Mouse (Mus musculus) thymus, postnatal 10 days (tissue): ENCODE measurements around the gene Strn4.
A peak's percentile ranks its signal among the peaks of the same experiment; 100 is the strongest.

Experiments
- DNase-seq, 2 experiments: peaks; one replicate each; pipeline ENCODE4 v3.0.0; 2021; ENCODE audit warnings: low spot score in 2 of 2

The Strn4 gene

DNA sequence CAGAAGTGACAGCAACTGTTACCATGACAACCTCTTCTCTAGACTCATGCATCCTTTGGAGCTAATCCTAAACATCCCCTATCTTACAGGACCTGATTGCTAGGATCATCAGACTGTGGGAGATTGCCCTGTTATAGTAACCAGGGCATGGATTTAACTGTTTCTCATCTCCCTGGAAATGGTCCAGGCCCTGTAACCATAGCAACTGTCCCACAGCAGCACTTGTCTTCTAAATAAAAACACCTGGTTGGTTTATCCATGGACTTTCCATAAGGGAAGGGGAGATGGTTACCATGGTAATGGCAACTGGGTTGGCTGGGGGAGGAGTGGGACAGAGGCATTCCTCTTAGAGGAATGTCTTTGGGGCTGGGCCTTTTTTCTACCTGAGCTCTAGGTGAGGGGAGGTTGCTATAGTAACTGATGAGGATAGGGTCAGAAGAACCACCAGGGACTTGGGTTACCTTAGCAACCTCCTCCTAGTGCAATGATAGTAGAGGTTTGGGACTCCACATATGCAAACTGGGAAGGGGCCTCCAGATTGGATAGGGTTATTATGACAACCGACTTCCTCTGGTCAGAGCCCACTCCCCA lies at the start of gene Strn4:
Gene Strn4 (plus strand): TSS at position 539 of the 591 bp plus-strand sequence.
- DNase-seq, result no peak

DNA sequence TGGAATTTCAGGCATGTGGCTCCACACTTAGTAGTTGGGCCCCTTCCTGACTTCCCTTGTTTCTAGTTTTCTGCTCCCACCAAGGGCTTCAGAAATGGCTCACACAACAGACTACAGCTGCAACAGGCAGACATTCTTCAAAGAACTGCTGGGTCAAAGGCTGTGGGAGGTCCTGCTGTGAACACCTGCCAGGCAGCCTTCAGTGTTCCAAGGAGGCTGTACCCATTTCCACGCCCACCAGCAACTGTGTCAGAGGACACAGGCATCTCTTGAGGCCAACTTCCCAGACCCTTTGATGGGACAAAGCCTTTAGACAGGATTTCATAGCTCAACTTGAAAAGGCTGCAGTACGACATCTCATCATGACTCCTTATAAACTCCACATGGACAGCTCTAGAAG lies 49.2 kb upstream of the Strn4 start:
- DNase-seq, result peak; percentile 67 to 74

DNA sequence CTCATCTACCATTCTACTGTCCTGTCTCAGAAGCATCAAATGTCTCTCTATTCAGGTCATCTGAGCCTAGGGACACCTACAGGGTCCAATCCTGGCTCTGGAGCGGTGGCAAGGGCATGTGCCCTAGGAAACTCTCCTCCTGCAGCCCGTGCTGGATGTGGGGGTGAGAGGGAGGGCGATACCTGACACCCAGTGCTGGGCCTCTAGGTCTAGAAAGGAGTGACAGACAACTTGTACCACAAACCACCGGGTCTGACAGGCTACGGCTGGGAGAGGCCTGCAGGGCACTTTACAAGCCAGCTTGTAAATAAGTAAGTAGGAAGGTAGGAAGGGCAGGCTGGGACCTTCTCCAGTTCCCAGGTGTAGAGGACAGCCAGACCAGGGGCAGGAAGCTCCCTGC lies 39.8 kb upstream of the Strn4 start:
- no peak for DNase-seq

DNA sequence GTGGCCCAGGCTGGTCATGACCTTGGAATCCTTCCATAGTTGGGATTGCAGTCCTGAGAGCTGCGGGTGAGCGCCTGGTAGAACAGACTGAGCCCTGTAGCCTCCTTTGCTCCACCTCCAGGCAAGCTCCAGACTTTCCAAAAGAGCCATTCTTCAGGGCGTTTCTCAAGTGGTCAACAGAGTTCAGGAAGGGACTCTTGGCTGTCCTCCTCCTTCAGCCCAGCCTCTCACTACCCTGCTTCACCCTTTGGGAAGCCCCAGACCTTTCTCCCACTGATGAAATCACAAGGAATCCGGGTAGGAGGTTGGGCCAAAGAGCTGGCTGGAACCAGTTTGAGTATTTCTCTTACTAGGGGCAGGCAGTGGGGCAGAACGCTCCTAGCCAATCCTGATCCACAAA lies 35.6 kb upstream of the Strn4 start:
- no peak for DNase-seq

DNA sequence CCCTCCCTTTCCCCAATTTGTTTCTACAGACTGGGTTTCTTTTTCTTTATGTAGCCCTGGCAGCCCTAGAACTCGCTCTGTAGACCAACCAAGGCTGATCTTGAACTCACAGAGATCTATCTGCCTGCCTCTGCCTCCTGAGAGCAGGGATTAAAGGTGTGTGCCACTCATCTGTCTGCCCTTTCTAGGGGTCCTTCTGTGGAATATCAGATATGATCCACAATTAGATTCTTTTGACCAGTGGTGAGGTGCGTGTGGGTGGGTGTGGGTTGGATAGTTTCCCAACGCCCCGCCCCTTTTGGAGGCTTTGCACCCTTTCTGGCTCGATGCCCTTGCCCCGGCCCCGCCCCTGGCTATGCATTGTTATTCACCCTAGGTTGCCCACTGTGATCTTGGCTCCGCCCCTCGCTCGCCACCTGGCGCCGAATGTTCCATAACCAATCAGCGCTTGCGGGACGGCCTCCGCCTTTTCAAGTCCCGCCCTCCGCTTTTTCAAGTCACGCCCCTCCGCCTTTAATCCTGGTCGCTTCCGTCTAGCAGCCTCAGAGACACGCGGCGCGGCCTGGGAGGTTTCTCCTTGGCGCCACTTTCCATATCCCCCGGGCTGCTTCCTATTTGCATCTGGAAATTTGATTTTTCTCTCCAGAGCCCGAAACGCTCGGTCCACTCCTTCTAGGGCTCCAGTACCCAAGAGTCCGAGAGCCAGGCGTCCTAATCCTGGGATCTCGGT lies 34.7 kb upstream of the Strn4 start, which contains the start of gene Slc1a5:
Gene Slc1a5 (plus strand): TSS at position 516 of the 730 bp plus-strand sequence.
- DNase-seq, result peak; percentile 95 to 96

DNA sequence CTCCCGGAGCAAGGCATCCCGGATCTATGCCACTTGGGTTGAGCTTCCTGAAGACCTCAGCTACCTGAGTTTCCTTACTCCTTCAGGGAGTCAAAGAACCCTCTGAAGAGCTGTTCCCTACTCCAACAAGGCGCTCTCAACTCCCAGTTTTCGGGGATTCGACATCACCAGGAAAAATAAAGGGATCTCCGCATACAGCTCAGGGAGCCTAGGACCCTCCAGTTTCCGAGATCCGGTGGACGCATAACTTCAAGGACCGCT lies 34.2 kb upstream of the Strn4 start:
- no peak for DNase-seq

DNA sequence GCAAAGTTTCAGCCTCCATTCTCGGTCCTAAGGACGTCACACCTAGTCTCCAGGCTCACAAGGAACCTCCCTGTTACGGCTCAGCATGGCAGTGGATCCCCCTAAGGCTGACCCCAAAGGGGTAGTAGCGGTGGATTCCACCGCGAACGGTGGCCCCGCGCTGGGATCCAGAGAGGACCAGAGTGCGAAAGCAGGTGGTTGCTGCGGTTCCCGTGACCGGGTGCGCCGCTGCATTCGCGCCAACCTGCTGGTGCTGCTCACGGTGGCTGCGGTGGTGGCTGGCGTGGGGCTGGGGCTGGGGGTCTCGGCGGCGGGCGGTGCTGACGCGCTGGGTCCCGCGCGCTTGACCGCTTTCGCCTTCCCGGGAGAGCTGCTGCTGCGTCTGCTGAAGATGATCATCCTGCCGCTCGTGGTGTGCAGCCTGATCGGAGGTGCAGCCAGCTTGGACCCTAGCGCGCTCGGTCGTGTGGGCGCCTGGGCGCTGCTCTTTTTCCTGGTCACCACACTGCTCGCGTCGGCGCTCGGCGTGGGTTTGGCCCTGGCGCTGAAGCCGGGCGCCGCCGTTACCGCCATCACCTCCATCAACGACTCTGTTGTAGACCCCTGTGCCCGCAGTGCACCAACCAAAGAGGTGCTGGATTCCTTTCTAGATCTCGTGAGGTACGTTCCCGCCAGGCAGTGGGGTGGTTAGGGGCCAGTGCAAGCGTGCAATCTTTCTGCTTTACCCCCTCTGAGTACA lies 33.7 kb upstream of the Strn4 start:
- DNase-seq, result peak; percentile 32 to 42

DNA sequence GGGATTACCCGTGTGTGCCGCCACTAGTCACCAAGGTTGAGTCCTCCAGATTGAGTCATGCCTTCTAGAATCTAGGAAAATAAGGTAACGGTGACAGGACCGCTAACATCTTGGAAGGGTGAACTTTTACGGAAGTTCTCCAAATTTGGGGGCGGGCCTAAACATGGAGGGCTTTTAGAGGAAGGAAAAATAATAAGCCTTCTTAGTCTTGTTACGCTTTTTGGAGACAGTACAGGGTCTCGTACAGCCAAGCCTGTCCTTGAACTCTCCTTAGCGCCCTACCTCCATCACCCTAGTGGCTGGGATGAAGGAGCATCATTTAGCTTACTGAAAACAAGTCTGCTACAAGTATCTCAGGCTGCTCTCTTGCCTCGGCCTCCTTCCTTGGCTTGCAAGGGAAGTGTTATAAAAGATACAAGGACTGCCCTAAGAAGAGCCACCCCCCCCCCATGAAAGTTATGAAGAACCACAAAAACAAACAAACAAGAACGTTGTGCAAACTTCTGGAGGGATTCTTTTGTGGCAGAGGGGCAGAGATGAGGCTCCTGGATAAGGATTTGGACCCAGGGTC lies 33.0 kb upstream of the Strn4 start:
- no peak for DNase-seq

DNA sequence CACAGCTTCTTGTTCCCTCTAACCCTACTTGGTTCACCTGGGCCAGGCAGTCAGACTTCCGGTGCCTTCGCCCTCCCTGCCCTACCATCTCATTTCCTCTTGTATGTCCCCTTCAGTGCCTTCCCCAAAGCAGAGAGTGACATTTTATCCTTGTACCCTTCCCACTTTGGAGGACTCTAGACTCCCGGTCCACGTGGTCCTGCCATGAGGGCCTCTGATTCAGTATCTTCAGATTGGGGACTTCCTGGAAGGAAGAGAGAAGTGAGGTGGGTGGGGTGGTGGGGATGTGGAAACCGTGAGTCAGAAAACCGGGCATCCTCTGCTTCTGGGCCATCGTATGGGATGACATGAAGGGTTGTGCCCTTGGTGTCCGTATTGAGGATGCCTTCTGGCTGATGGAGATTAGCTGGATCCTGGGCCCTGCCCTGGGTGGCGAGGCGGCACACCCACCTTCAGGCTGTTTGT lies 32.4 kb upstream of the Strn4 start:
- DNase-seq, result peak; percentile 37 to 41

DNA sequence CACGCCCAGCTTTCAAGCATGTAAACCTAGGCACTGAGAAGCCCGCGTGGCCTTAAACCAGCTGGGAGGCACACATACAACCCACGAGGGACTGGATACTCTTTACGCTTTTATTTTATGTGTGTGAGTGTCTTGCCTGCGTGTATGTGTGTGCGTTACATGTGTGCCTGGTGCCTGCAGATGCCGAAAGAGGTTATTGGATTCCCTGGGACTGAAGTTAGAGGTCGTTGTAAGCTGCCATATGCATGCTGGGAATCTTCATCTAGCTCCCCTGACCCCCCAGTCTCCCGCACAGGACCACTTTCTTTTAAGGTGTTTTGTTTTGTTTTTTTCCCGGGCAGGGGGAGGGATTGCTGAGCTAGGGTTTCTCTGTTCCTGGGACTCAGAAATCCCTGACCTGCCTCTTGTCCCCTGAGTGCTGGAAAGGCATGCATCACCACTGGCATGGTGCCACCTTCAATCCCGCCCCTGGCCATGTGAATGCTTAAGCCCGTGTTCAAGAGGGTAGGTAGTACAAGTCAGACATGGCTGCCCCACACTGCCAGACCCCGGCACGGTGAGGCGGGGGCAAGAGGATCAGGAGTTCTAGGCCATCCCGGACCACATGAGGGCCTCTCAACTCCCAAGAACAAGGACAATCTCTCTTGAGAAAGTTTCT lies 31.8 kb upstream of the Strn4 start:
- DNase-seq, result no peak

DNA sequence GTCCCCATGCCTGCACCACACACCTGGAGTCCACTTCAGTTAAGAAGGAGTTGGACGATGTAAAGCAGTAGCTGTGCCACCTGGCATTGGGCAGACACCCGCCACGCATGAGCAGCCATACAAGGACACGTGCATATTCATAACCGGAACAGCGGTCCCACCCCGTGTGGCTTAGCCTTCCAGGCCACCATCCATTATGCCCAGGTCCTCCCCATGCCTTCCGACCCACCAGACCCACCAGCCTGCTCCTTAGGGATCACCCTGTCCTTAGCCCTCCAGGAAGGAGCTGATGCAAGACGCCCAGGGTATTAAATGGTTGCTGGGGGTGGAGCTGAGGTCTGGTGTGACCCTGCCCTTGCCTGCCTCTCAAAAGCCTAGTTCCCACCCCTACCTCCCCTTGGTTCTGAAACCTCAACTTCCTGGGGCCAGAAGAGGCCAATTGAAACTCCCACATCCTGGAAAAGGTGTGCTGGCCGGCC lies 31.2 kb upstream of the Strn4 start:
- no peak for DNase-seq

DNA sequence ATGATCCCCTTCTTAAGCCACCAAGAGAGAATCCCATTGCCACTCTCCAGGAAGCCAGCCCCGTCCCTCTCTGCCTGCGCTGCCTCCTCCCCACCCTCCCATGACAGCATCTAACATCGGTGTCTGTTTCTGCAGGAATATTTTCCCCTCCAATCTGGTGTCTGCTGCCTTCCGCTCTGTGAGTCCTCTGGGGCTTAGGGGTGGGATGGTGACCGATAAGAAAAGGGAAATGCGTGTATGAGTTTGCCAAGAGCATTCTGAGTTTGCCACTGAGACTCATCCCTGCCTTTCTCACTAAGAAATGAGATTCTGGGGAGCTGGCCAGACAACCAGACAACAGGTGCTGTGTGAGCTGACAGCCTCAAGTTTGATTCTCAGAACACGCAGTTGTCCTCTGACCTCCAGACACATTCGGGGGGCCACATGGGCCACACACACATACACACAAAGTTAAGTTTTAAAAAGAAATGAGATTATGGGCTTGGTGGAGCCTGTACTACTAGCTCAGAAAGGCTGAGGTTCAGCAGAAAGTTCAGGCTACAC lies 30.1 kb upstream of the Strn4 start:
- DNase-seq, result no peak

DNA sequence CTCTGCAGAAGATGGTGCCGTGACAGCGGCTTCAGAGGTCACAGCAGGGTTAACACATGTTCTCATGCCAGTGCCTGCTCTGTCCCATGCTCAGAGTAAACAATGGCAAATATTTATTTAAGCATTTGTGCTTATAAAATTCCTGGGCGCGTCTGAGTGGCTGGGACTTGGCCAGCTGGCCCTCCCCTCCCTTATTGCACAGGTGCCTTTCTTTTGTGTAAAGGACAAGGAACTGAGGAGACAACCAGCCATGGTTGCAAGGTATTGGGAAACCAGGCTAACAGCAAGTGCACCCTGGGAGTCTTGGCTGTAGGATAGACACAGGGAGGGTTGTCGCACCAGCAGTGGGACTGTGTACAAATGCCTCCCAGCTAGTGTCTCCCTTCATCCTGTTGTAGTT lies 23.4 kb upstream of the Strn4 start:
- DNase-seq, result no peak

DNA sequence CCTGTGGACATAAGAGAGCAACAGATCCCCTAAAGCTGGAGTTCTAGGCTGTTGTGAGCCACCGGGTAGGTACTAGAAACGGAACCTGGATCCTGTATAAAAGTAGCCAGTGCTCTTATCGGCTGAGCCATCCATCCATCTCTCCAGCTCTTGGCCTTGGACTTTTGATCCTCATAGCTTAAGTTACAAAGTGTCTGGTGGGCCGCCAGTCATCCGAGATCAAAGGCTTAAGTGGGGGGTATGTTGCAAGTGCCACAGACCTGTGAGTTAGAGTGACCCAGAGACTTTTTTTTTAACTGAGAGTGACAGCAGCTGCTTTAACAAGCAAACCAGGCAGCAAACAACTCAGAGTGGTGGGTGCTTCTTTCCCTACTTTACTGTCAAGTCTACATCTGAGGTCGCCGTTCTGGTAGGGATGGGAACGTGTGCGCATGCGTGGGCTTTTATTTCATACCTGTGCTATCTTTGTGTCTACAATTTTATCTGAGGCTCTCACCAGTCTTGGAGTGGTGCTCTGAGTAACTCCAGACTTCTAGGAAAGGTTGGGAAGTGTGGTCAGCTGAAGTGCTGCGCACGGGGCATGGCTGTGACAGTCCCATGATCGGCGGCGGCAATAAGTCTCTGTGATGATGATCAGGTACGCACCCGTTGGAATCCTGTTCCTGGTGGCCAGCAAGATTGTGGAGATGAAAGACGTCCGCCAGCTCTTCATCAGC lies 22.5 kb upstream of the Strn4 start:
- no peak for DNase-seq

DNA sequence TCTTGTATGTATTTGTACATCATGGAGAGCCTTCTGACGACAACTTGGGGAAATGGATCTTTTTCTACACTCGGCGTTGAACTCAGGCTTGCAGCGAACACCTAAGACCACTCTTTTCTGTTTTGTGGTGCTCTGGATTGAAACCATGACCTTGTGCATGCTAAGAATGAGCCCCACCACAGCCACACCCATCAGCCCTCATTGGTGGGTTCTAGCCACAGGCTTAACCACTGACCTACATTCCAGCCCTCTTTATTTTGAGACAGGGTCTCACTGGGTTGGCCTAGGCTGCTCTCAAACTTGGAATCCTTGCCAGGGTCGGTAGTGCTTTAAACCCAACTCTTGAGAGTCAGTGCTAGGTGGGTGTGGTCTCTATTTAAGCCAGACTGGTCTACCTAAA lies 20.8 kb upstream of the Strn4 start:
- peak; percentile 37 to 41 for DNase-seq

DNA sequence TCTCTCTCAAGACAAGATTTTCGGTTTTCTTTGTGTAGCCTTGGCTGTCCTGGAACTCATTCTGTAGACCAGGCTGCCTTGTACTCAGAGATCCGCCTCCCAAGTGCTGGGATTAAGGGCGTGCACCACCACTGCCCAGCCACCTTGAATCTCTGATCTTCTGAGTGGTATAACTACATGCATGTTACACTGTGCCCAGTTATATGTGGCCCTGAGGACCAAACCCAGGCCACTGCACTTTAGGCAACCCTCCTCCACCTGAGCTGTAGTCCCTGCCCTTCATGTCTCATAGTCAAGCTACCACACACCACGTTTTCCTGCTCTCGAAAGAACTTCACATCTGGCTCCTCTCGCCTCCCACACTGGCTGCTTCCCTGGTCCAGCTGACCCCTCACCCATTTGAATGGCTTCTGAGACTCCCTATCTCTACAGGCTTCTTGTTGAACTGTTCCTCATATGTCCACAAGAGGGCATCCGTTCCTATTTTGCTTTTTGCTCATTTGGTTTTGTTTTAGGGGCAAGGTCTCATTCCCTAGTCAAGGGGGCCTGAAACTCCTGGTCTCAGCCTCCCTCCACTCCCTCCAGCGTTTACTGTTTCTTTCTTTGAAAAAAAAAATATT lies 11.2 kb upstream of the Strn4 start:
- peak in 1 of 2 experiments; percentile 35 for DNase-seq

DNA sequence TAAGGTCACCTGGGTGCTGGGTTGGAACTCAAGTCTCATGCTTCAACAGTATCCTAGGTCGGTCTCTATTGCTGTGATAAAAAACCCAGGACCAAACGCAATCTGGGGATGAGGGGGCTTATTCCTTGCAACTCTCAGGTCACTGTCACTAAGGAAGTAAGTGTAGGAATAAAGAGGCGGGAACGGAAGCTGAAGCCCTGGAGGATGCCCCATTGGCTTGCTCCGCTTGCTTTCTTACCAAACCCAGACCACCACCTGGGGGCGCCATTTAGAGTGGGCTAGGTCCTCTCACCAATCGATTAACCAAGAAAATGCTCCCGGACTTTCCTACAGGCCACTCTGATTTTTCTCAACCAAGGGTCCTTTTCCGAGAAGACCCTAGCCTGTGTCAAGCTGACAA lies 7.8 kb upstream of the Strn4 start:
- DNase-seq, result peak in 1 of 2 experiments; percentile 39

DNA sequence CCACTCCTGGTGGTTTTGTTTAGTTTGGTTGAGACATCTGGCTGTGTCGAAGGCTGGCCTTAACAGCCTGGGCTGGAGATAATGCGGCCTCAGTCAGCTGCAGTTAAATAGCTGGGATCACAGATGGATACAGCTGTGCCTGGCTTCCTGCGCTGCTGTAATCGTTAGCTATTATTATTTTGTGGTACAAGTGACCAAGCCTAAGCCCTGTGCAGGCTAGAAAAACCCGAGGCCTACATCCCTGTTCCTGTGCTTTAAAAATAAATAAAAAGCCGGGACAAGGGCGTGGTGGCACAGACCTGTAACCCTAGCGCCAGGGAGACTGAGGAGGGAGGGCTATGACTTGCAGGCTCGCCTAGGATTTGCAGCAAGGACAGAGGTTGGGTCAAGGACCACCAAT lies 7.0 kb upstream of the Strn4 start:
- no peak for DNase-seq

DNA sequence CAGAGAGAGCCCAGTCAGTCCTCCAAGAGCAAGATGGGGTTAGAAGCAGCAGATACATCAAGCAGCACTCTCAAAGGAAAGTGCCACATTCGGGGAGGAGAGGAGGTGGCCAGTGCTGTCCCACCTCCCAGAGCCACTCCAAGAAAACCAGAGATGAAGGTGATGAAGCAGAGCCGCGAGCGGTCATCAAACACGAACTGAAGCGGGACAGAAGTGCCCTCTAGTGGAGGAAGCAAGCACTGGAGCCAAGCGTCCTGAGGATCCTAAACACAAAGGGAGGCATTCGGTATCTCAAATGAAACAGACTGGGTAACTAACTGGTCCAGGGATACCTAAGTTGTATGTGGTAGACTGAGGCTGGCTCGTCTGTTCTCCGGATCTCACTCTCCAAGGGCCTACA lies 6.0 kb upstream of the Strn4 start:
- DNase-seq, result peak in 1 of 2 experiments; percentile 57

DNA sequence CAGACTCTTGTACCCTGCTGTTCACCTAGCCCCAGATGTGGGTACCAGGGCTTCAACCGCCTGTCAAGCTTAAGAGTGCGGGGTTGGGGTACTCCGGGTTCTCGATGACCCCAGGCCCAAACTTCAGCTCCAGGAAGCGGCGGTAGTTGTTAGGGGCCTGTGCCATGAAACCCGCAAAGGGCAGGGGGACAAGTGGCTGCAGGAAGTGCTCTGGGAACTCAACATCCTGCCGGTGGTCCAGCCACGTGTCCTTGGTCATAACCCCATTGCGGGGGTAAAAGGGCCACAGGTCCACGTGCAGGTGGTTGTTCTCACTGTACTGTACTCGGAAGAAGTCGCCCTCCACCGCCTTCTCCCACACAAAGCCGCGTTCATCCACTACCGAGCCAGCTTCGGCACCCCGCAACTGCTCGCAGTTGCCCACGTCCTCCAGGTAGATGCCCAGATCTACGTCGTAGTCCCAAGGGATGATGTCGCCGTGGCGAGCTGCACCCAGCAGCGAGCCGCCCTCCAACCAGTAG lies 5.2 kb upstream of the Strn4 start:
- DNase-seq, result no peak
